Mouse (Mus musculus): ENCODE measurements around the gene Mrps11. TPM values are rescaled to one million over a fixed set of nuclear protein-coding genes. Genes with fewer than 3 reads are reported as not detected.

The Mrps11 gene
- polyA plus RNA-seq, 1 experiment from 2014 or later: 64.0 TPM

DNA sequence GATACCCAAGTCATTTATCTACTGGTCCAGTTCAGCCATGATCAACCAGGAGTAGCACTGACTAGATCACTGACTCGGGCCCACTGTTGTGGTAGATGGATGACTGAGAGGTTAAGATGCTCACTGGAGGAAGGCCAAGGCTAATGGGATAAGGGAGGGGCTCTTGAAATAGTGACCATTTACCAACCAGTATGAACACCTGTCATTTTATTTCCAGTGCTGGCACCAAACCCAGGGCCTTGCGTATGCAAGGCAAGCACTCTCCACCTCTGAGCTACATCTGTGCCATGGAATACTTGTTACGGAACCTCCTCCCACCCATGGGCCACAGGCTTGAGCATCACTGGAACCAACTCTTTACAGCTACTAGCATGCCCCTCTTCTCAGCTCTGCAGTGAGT, 19.1 kb upstream of the Mrps11 start:
- ATAC-seq (ENCODE audit: low FRiP score, low TSS enrichment) (no peak), DNase-seq (no peak)
- Histone ChIP-seq H3K36me3 (ENCODE audit: control insufficient read depth, insufficient read depth, low read length) (no peaks in the 10 kb centered on the region), H3K4me1 (ENCODE audit: control insufficient read depth, insufficient read depth, low read length) (no peaks in the 10 kb centered on the region), H3K4me2 (ENCODE audit: low read length) (no peak overlapping the region), H3K4me3 (replicated peaks; ENCODE audit: low read depth, low read length) (no peak overlapping the region), H3K27ac (replicated peaks; ENCODE audit: low read depth, low read length) (no peak overlapping the region), H3K9me3 (ENCODE audit: control insufficient read depth, low read length) (no peaks in the 10 kb centered on the region), H3K9ac (replicated peaks; ENCODE audit: low read length) (no peak overlapping the region), H3K27me3 (ENCODE audit: control insufficient read depth, insufficient read depth, low read length) (no peaks in the 10 kb centered on the region)
- 98% methylated on average over 3 of the region's 3 CpGs for WGBS

- H3K4me3 ChIP-seq (replicated peaks; ENCODE audit: low read depth, low read length): no peak overlapping the region
- WGBS: 64% methylated on average over 5 of the region's 5 CpGs
- H3K36me3 ChIP-seq (ENCODE audit: control insufficient read depth, insufficient read depth, low read length): no peaks in the 10 kb centered on the region
- ATAC-seq (ENCODE audit: low FRiP score, low TSS enrichment) (no peak), DNase-seq (no peak)
- H3K4me2 ChIP-seq (ENCODE audit: low read length): no peak overlapping the region
- no peak overlapping the region for H3K9ac ChIP-seq (replicated peaks; ENCODE audit: low read length)
- no peaks in the 10 kb centered on the region for H3K4me1 ChIP-seq (ENCODE audit: control insufficient read depth, insufficient read depth, low read length)
- no peaks in the 10 kb centered on the region for H3K27me3 ChIP-seq (ENCODE audit: control insufficient read depth, insufficient read depth, low read length)
- no peaks in the 10 kb centered on the region for H3K9me3 ChIP-seq (ENCODE audit: control insufficient read depth, low read length)
- H3K27ac ChIP-seq (replicated peaks; ENCODE audit: low read depth, low read length): no peak overlapping the region
These were observed 17.7 kb upstream of the Mrps11 start for GRCm38 (mm10) chr7:78765215-78765631.

DNA sequence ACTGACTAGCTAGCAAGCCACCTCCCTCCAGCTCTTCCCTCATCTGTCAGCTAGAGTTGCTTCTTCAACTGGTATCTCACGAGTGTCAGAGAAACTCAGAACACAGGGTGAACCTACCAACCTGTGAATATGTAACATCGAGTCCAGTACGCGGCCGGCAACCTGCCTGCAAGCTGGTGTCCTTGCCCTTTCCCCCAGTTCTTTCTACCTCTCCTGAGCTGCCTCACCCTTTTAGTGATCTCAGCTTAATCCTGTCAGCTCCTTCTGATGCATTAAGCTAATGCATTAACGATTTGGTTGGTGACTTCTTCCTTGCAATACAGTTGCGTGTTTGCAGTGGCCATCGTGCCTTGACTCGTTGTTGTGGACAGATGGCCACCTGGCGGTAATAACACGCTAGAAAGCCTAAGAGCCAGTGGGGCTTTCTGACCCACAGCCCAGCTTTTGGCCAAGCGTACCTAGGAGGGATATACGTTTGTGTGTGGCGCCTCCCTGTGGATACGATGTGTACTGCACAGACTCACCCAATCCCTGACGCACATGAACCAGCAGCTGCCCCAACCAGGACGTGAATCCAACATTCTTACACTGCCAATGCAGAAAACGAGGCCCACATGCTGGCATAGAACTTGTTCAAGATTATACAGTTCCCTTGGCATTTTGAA, 16.8 kb upstream of the Mrps11 start:
- ATAC-seq (ENCODE audit: low FRiP score, low TSS enrichment): peak; percentile 71; the same call in 1 of the 2 replicates
- no peaks in the 10 kb centered on the region for H3K9me3 ChIP-seq (ENCODE audit: control insufficient read depth, low read length)
- 22% methylated on average over 18 of the region's 18 CpGs for WGBS
- H3K27ac ChIP-seq (replicated peaks; ENCODE audit: low read depth, low read length): no peak overlapping the region
- H3K4me2 ChIP-seq (ENCODE audit: low read length): peak overlapping the region; percentile 9; the same call in 1 of the 2 replicates
- no peaks in the 10 kb centered on the region for H3K36me3 ChIP-seq (ENCODE audit: control insufficient read depth, insufficient read depth, low read length)
- no peaks in the 10 kb centered on the region for H3K4me1 ChIP-seq (ENCODE audit: control insufficient read depth, insufficient read depth, low read length)
- no peaks in the 10 kb centered on the region for H3K27me3 ChIP-seq (ENCODE audit: control insufficient read depth, insufficient read depth, low read length)
- peak; percentile 94 for DNase-seq
- H3K4me3 ChIP-seq (replicated peaks; ENCODE audit: low read depth, low read length): no peak overlapping the region
- H3K9ac ChIP-seq (replicated peaks; ENCODE audit: low read length): no peak overlapping the region

DNA sequence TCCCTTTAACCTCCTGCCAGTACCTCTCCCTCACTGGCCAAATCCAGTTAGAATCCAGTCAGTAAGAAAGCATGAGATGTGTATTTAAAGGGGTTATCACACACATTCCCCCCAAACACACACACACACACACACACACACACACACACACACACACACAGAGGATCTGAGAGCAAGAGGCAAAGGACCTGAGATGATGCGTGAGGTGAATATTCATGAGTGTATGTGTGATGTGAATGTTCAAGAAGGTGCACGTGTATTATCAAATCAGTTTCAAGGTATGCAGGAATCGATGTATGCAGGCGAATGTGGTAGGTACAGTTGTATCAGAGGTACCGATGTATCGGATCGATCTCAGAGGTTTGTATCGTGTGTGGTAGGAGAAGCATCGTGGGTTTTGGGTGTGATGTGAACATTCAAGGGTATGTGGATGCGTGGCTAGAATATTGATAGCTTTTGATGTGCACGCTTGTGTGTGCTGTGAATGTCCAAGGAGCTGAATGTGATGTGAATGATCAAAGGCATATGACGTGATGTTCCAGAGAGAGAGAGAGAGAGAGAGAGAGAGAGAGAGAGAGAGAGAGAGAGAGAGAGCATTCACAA, 14.9 kb upstream of the Mrps11 start:
- Histone ChIP-seq H3K4me2 (ENCODE audit: low read length) (no peak overlapping the region; the same call in 1 of the 2 replicates), H3K36me3 (ENCODE audit: control insufficient read depth, insufficient read depth, low read length) (peaks cover 7% of the 10 kb centered on the region), H3K9ac (replicated peaks; ENCODE audit: low read length) (no peak overlapping the region), H3K9me3 (ENCODE audit: control insufficient read depth, low read length) (no peaks in the 10 kb centered on the region), H3K27ac (replicated peaks; ENCODE audit: low read depth, low read length) (peak overlapping the region; percentile 67), H3K4me1 (ENCODE audit: control insufficient read depth, insufficient read depth, low read length) (no peaks in the 10 kb centered on the region), H3K27me3 (ENCODE audit: control insufficient read depth, insufficient read depth, low read length) (no peaks in the 10 kb centered on the region), H3K4me3 (replicated peaks; ENCODE audit: low read depth, low read length) (no peak overlapping the region)
- 68% methylated on average over 12 of the region's 12 CpGs for WGBS
- ATAC-seq (ENCODE audit: low FRiP score, low TSS enrichment): peak; percentile 53; the same call in 1 of the 2 replicates
- DNase-seq: peak; percentile 72

GRCm38 (mm10) chr7:78769075-78769652, 13.8 kb upstream of the Mrps11 start:
- no peak overlapping the region for H3K9ac ChIP-seq (replicated peaks; ENCODE audit: low read length)
- WGBS: 78% methylated on average over 7 of the region's 7 CpGs
- DNase-seq (no peak), ATAC-seq (ENCODE audit: low FRiP score, low TSS enrichment) (no peak)
- peaks cover 18% of the 10 kb centered on the region for H3K36me3 ChIP-seq (ENCODE audit: control insufficient read depth, insufficient read depth, low read length)
- H3K4me3 ChIP-seq (replicated peaks; ENCODE audit: low read depth, low read length): no peak overlapping the region
- H3K4me2 ChIP-seq (ENCODE audit: low read length): no peak overlapping the region
- no peaks in the 10 kb centered on the region for H3K9me3 ChIP-seq (ENCODE audit: control insufficient read depth, low read length)
- H3K4me1 ChIP-seq (ENCODE audit: control insufficient read depth, insufficient read depth, low read length): no peaks in the 10 kb centered on the region
- no peak overlapping the region for H3K27ac ChIP-seq (replicated peaks; ENCODE audit: low read depth, low read length)
- H3K27me3 ChIP-seq (ENCODE audit: control insufficient read depth, insufficient read depth, low read length): no peaks in the 10 kb centered on the region

GRCm38 (mm10) chr7:78770936-78771335, 12.0 kb upstream of the Mrps11 start:
- no peaks in the 10 kb centered on the region for H3K4me1 ChIP-seq (ENCODE audit: control insufficient read depth, insufficient read depth, low read length)
- no peak for DNase-seq

DNA sequence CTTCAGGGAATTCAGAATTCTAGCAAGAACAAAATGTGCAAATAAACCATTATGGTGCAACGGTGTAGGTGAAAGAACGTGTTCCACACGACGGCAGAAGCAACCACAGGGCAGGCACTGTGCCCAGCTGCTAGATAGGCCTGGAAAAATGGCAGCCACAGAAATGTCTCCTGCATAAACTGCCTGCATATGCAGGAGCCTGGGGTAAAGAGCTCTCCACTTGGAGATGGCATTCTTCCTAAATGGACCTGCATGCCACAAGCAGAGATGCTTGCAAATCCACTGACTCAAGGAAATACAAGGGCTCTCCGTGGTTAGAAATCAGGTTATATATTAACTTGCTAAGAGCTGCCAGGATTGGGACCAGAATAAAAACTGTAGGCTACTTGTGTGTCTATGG, 4.2 kb upstream of the Mrps11 start:
- ATAC-seq (ENCODE audit: low FRiP score, low TSS enrichment) (no peak), DNase-seq (no peak)
- Histone ChIP-seq H3K27ac (replicated peaks; ENCODE audit: low read depth, low read length) (no peak overlapping the region), H3K9me3 (ENCODE audit: control insufficient read depth, low read length) (no peaks in the 10 kb centered on the region), H3K4me1 (ENCODE audit: control insufficient read depth, insufficient read depth, low read length) (peaks cover 9% of the 10 kb centered on the region), H3K9ac (replicated peaks; ENCODE audit: low read length) (no peak overlapping the region), H3K36me3 (ENCODE audit: control insufficient read depth, insufficient read depth, low read length) (peaks cover 62% of the 10 kb centered on the region), H3K4me3 (replicated peaks; ENCODE audit: low read depth, low read length) (no peak overlapping the region), H3K4me2 (ENCODE audit: low read length) (no peak overlapping the region), H3K27me3 (ENCODE audit: control insufficient read depth, insufficient read depth, low read length) (no peaks in the 10 kb centered on the region)
- whole genome bisulfite sequencing: 93% methylated on average over 5 of the region's 5 CpGs

More at GRCm38 (mm10) chr7:78770936-78771335, 12.0 kb upstream of the Mrps11 start:
- peaks cover 36% of the 10 kb centered on the region for H3K36me3 ChIP-seq (ENCODE audit: control insufficient read depth, insufficient read depth, low read length)
- H3K4me3 ChIP-seq (replicated peaks; ENCODE audit: low read depth, low read length): no peak overlapping the region
- no peak overlapping the region for H3K4me2 ChIP-seq (ENCODE audit: low read length)
- H3K9me3 ChIP-seq (ENCODE audit: control insufficient read depth, low read length): no peaks in the 10 kb centered on the region
- ATAC-seq (ENCODE audit: low FRiP score, low TSS enrichment): no peak
- H3K9ac ChIP-seq (replicated peaks; ENCODE audit: low read length): no peak overlapping the region
- H3K27ac ChIP-seq (replicated peaks; ENCODE audit: low read depth, low read length): no peak overlapping the region
- H3K27me3 ChIP-seq (ENCODE audit: control insufficient read depth, insufficient read depth, low read length): no peaks in the 10 kb centered on the region
- 89% methylated on average over 5 of the region's 5 CpGs for WGBS

DNA sequence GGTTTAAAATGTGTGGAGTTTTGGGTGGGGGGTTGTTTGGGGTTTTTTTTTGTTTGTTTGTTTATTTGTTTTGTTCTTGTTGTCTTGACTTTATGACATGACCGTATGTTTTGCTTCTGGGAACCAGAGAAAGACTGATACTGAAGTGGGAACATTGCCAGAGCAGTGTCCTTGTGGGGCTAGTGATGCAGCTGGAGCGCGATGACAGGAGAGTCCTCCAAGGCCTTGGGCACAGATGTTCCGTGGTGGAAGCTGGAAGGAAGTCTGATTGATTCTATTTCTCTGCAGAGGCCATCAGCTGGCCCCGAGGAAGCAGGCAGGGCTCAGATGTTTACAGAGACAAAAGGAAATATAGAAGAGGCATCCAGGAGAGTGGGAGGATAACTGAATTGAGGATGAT, 3.0 kb downstream of the Mrps11 start:
- Histone ChIP-seq H3K4me2 (ENCODE audit: low read length) (no peak overlapping the region), H3K9ac (replicated peaks; ENCODE audit: low read length) (no peak overlapping the region), H3K4me3 (replicated peaks; ENCODE audit: low read depth, low read length) (no peak overlapping the region), H3K36me3 (ENCODE audit: control insufficient read depth, insufficient read depth, low read length) (peaks cover 40% of the 10 kb centered on the region), H3K9me3 (ENCODE audit: control insufficient read depth, low read length) (no peaks in the 10 kb centered on the region), H3K27me3 (ENCODE audit: control insufficient read depth, insufficient read depth, low read length) (no peaks in the 10 kb centered on the region), H3K4me1 (ENCODE audit: control insufficient read depth, insufficient read depth, low read length) (peaks cover 10% of the 10 kb centered on the region), H3K27ac (replicated peaks; ENCODE audit: low read depth, low read length) (no peak overlapping the region)
- 76% methylated on average over 5 of the region's 5 CpGs for WGBS
- ATAC-seq (ENCODE audit: low FRiP score, low TSS enrichment): no peak
- no peak for DNase-seq

Measured in midbrain, embryonic 14.5 days (tissue).